In the genomic region with DNA sequence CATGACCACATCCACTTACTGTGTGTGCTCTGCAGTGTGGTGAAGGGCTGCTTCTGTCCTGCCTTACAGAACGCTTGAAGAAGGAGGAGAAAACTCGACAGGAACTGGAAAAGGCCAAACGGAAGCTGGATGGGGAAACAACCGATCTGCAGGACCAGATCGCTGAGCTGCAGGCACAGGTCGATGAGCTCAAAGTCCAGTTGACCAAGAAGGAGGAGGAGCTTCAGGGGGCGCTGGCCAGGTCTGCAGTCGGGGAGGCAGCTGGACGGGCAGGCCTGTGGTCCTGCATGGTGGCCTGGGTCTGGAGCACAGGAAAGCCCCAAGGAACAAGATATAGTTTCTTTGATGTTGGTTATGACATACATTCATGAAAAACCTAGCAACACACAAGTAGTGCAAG, we compare ENCODE assay signal across 22 mouse cellular contexts.
DNase-seq lines count a peak whose midpoint lies in the region; ATAC-seq and TF ChIP-seq lines count a peak whose summit lies in the region.
"Had no signal": no experiment of that assay in that cellular context is flagged by ENCODE, and none has a peak within 500 bp of the region (broad histone marks: within the 10 kb centered on the region; RNA-seq: fewer than 3 reads in every experiment).

No protein-coding gene starts in this region.

- no peak for TF ChIP-seq CTCF in liver, adult 2 months (IDR thresholded peaks at IDR 0.05; ENCODE audit: low read depth, low read length)

- H3K4me2 ChIP-seq in embryonic facial prominence, embryonic 13.5 days: no peak overlapping the region
- no peak overlapping the region for H3K4me2 ChIP-seq in kidney, embryonic 14.5 days (replicated peaks; ENCODE audit: low read depth, low read length)
- H3K4me2 ChIP-seq: forebrain, embryonic 13.5 days; hindbrain, embryonic 14.5 days; limb, embryonic 13.5 days; midbrain, embryonic 12.5 days; neural tube, embryonic 15.5 days; stomach, embryonic 15.5 days had no signal

- no peak overlapping the region for H3K9ac ChIP-seq in embryonic facial prominence, embryonic 13.5 days
- no peak overlapping the region for H3K9ac ChIP-seq in kidney, embryonic 14.5 days (ENCODE audit: low read depth, low read length)
- no peak overlapping the region for H3K9ac ChIP-seq in liver, adult 2 months (ENCODE audit: low read depth, low read length)
- H3K9ac ChIP-seq: forebrain, embryonic 13.5 days; hindbrain, embryonic 14.5 days; limb, embryonic 13.5 days; midbrain, embryonic 12.5 days; neural tube, embryonic 15.5 days; stomach, embryonic 15.5 days had no signal

- peaks cover 97% of the 10 kb centered on the region for H3K36me3 ChIP-seq in embryonic facial prominence, embryonic 13.5 days
- H3K36me3 ChIP-seq in embryonic facial prominence, embryonic 10.5 days (replicated peaks): peaks cover 100% of the 10 kb centered on the region
- H3K36me3 ChIP-seq in kidney, embryonic 14.5 days (ENCODE audit: control insufficient read depth, insufficient read depth, low read length): peaks cover 94% of the 10 kb centered on the region
- H3K36me3 ChIP-seq in liver, adult 2 months (ENCODE audit: control insufficient read depth, insufficient read depth, low read length): no peaks in the 10 kb centered on the region; the same call in 1 of the 2 replicates

- no peaks in the 10 kb centered on the region for H3K9me3 ChIP-seq in embryonic facial prominence, embryonic 13.5 days
- H3K9me3 ChIP-seq in embryonic facial prominence, embryonic 10.5 days: no peaks in the 10 kb centered on the region
- no peaks in the 10 kb centered on the region for H3K9me3 ChIP-seq in kidney, embryonic 14.5 days (ENCODE audit: control insufficient read depth, low read length)
- H3K9me3 ChIP-seq: forebrain, embryonic 13.5 days; limb, embryonic 13.5 days; midbrain, embryonic 12.5 days; neural tube, embryonic 15.5 days; stomach, embryonic 15.5 days had no signal

- H3K27me3 ChIP-seq in embryonic facial prominence, embryonic 13.5 days: no peaks in the 10 kb centered on the region
- no peaks in the 10 kb centered on the region for H3K27me3 ChIP-seq in embryonic facial prominence, embryonic 10.5 days (replicated peaks; ENCODE audit: low read depth, poor library complexity, severe bottlenecking)
- H3K27me3 ChIP-seq in kidney, embryonic 14.5 days (ENCODE audit: control insufficient read depth, insufficient read depth, low read length): no peaks in the 10 kb centered on the region
- no peaks in the 10 kb centered on the region for H3K27me3 ChIP-seq in liver, adult 2 months (ENCODE audit: control insufficient read depth, insufficient read depth, low read length)
- H3K27me3 ChIP-seq: forebrain, embryonic 13.5 days; limb, embryonic 13.5 days; midbrain, embryonic 12.5 days; neural tube, embryonic 15.5 days; stomach, embryonic 15.5 days had no signal

- ATAC-seq in embryonic facial prominence, embryonic 13.5 days (ENCODE audit: insufficient number of reproducible peaks, insufficient read depth, low FRiP score, low TSS enrichment, low read depth): no peak
- no peak for ATAC-seq in kidney, embryonic 14.5 days (ENCODE audit: low FRiP score, low TSS enrichment)
- no peak for ATAC-seq in inflammation-experienced regulatory T-cells, adult 6 months
- ATAC-seq: activated CD4-positive, CD25-positive, alpha-beta regulatory T cell, adult 4 months; forebrain, embryonic 13.5 days had no signal

- no peak for DNase-seq in embryonic facial prominence, embryonic 10.5 days (ENCODE audit: low spot score)
- peak; percentile 15 to 58 for DNase-seq in kidney, postnatal 25 days
- DNase-seq in liver, adult 2 months (ENCODE audit: extremely low read depth, low read depth, low spot score): peak; percentile 66
- DNase-seq in yolk sac, embryonic 10.5 days (ENCODE audit: low spot score): peak; percentile 78
- DNase-seq: adrenal gland, adult 8-10 months; cerebellum, adult 11-12 months; cerebellum, postnatal 14 days; heart, postnatal 4 days; layer of hippocampus, postnatal 36 days; lung, adult 2 months; right cerebral cortex, adult 18-20 months; right cerebral cortex, postnatal 4 days had no signal

- no peak for TF ChIP-seq POLR2A in liver, adult 2 months (IDR thresholded peaks at IDR 0.05; ENCODE audit: extremely low read depth, insufficient read depth, low read length)

- H3K4me3 ChIP-seq in embryonic facial prominence, embryonic 13.5 days: no peak overlapping the region
- H3K4me3 ChIP-seq in embryonic facial prominence, embryonic 10.5 days: no peak overlapping the region
- no peak overlapping the region for H3K4me3 ChIP-seq in kidney, embryonic 14.5 days (ENCODE audit: low read length)
- no peak overlapping the region for H3K4me3 ChIP-seq in liver, adult 2 months (ENCODE audit: insufficient read depth, low read depth, low read length)
- H3K4me3 ChIP-seq: forebrain, embryonic 13.5 days; limb, embryonic 13.5 days; midbrain, embryonic 12.5 days; neural tube, embryonic 15.5 days; stomach, embryonic 15.5 days had no signal

- H3K79me2 ChIP-seq in liver, adult 2 months (ENCODE audit: control insufficient read depth, insufficient read depth, low read length): no peaks in the 10 kb centered on the region

- peak overlapping the region; percentile 34; the same call in 1 of the 2 replicates for H3K27ac ChIP-seq in embryonic facial prominence, embryonic 13.5 days
- no peak overlapping the region for H3K27ac ChIP-seq in embryonic facial prominence, embryonic 10.5 days (replicated peaks)
- no peak overlapping the region for H3K27ac ChIP-seq in kidney, embryonic 14.5 days (ENCODE audit: low read depth, low read length)
- no peak overlapping the region for H3K27ac ChIP-seq in liver, adult 2 months (replicated peaks; ENCODE audit: insufficient read depth, low read depth, low read length)
- H3K27ac ChIP-seq: forebrain, embryonic 13.5 days; hindbrain, embryonic 14.5 days; limb, embryonic 13.5 days; midbrain, embryonic 12.5 days; neural tube, embryonic 15.5 days; stomach, embryonic 15.5 days had no signal

- no peaks in the 10 kb centered on the region for H3K4me1 ChIP-seq in embryonic facial prominence, embryonic 13.5 days
- peaks cover 10% of the 10 kb centered on the region for H3K4me1 ChIP-seq in embryonic facial prominence, embryonic 10.5 days
- no peaks in the 10 kb centered on the region for H3K4me1 ChIP-seq in kidney, embryonic 14.5 days (ENCODE audit: control insufficient read depth, insufficient read depth, low read length)
- peaks cover 2% of the 10 kb centered on the region; the same call in 1 of the 2 replicates for H3K4me1 ChIP-seq in liver, adult 2 months (ENCODE audit: control insufficient read depth, insufficient read depth, low read length)
- H3K4me1 ChIP-seq: forebrain, embryonic 13.5 days; limb, embryonic 13.5 days; midbrain, embryonic 12.5 days; neural tube, embryonic 15.5 days; stomach, embryonic 15.5 days had no signal

- WGBS in embryonic facial prominence, embryonic 13.5 days: 78% methylated on average over 9 of the region's 9 CpGs
- WGBS in embryonic facial prominence, embryonic 10.5 days: 93% methylated on average over 9 of the region's 9 CpGs
- 89% methylated on average over 9 of the region's 9 CpGs for WGBS in kidney, embryonic 14.5 days
- 25% methylated on average over 9 of the region's 9 CpGs for WGBS in liver, adult 2 months
